Mouse (Mus musculus): ENCODE results near the gene Lrch4.

DNA sequence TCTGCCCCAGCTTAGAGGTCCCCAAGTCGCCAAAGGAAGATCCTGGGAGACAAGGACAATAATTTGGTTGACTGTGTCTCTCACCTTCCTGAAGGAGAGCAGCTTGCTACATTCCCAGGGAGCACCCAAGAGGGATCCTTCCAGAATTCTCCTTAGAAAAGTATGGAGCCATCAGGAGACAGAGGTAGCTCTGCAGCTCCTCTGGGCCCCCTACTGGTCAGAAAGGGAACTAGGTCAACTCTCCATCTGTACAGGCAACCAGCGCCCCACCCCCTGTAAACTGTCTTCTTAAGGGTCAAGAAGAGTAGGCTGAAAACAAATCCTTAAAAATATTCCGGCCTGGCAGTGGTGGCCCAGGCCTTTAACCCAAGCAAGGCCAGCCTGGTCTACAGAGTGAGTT is 23.6 kb downstream of the Lrch4 start:
- TF ChIP-seq POLR2A (IDR thresholded peaks at IDR 0.05; ENCODE audit: control insufficient read depth, extremely low read depth, insufficient read depth, low read length, poor library complexity), result no peak
- no peak for TF ChIP-seq CTCF (IDR thresholded peaks at IDR 0.05; ENCODE audit: borderline replicate concordance, control insufficient read depth, extremely low read depth, insufficient read depth, low read length, poor library complexity)
